Mouse (Mus musculus) MEL (cell line): ENCODE measurements around the gene Chst15. TPM values are rescaled to one million over a fixed set of nuclear protein-coding genes. Genes with fewer than 3 reads are reported as not detected.
A peak's percentile ranks its signal among the peaks of the same experiment; 100 is the strongest.

ENCODE experiments used
- DNase-seq: peaks from one replicate; pipeline ENCODE4 v3.0.0; 2011; ENCODE audit warnings: low read depth, low spot score
- H3K27ac ChIP-seq: 2 replicates; pipeline ENCODE4 v1.5.1; 2012; ENCODE audit warnings: low read depth, mild to moderate bottlenecking, control low read depth, low read length, moderate library complexity; ENCODE audit not compliant: control insufficient read depth
- H3K27me3 ChIP-seq, 2 experiments: fragments of 150-350 bp in 1 of 2; sonication (generic) in 1 of 2; 2 replicates each; pipeline ENCODE4 v1.6.1; 2012; ENCODE audit warnings: low read length in 2 of 2, mild to moderate bottlenecking in 2 of 2, improper control_type of control experiment in 1 of 2, moderate library complexity in 1 of 2; ENCODE audit not compliant: insufficient read depth in 2 of 2, control insufficient read depth in 1 of 2
- H3K36me3 ChIP-seq, 2 experiments: 2 replicates each; pipeline ENCODE4 v1.6.1; 2012 to 2014; ENCODE audit warnings: low read length in 2 of 2, improper control_type of control experiment in 1 of 2, inconsistent platforms in 1 of 2, mild to moderate bottlenecking in 1 of 2; ENCODE audit not compliant: insufficient read depth in 2 of 2, control insufficient read depth in 1 of 2
- H3K4me1 ChIP-seq, 2 experiments: fragments of 150-350 bp in 1 of 2; sonication (generic) in 1 of 2; 2 replicates each; pipeline ENCODE4 v1.6.1; 2012; ENCODE audit warnings: low read length in 2 of 2, improper control_type of control experiment in 1 of 2, mild to moderate bottlenecking in 1 of 2; ENCODE audit not compliant: insufficient read depth in 2 of 2, control insufficient read depth in 1 of 2
- H3K4me3 ChIP-seq, 2 experiments: fragments of 150-350 bp in 1 of 2; sonication (generic) in 1 of 2; 2 replicates each; pipeline ENCODE4 v1.5.1; 2012; ENCODE audit warnings: low read depth in 2 of 2, low read length in 2 of 2, mild to moderate bottlenecking in 2 of 2, moderate library complexity in 2 of 2, control low read depth in 1 of 2, improper control_type of control experiment in 1 of 2; ENCODE audit not compliant: control insufficient read depth in 1 of 2, insufficient read depth in 1 of 2
- H3K79me2 ChIP-seq: 2 replicates; pipeline ENCODE4 v1.6.1; 2012; ENCODE audit warnings: mild to moderate bottlenecking, low read length, moderate library complexity; ENCODE audit not compliant: control insufficient read depth, poor library complexity, insufficient read depth
- H3K9ac ChIP-seq: 2 replicates; pipeline ENCODE4 v1.6.1; 2012; ENCODE audit warnings: low read depth, mild to moderate bottlenecking, control low read depth, low read length, moderate library complexity; ENCODE audit not compliant: control insufficient read depth, poor library complexity, severe bottlenecking
- H3K9me3 ChIP-seq: fragments of 150-350 bp; sonication (generic); replicated peaks from 2 replicates; pipeline ENCODE4 v1.6.1; 2012; ENCODE audit warnings: mild to moderate bottlenecking, low read length, improper control_type of control experiment, moderate library complexity; ENCODE audit not compliant: insufficient read depth
- CHD2 ChIP-seq: IDR thresholded peaks from 2 replicates; pipeline ENCODE4 v1.6.1; 2011; ENCODE audit warnings: low read length, improper control_type of control experiment
- EP300 ChIP-seq, 2 experiments: IDR thresholded peaks; 2 replicates each; pipeline ENCODE4 v1.6.1; 2011; ENCODE audit warnings: improper control_type of control experiment in 2 of 2, low read length in 2 of 2, low read depth in 1 of 2, mild to moderate bottlenecking in 1 of 2
- GATA1 ChIP-seq: IDR thresholded peaks from 2 replicates; pipeline ENCODE4 v1.6.1; 2011; ENCODE audit warnings: low read depth, low read length, improper control_type of control experiment
- MXI1 ChIP-seq: IDR thresholded peaks from 2 replicates; pipeline ENCODE4 v1.6.1; 2011; ENCODE audit warnings: mild to moderate bottlenecking, low read depth, low read length, improper control_type of control experiment
- MYB ChIP-seq: IDR thresholded peaks from 2 replicates; pipeline ENCODE4 v1.6.1; 2011; ENCODE audit warnings: mild to moderate bottlenecking, low read depth, low read length, improper control_type of control experiment
- POLR2AphosphoS2 ChIP-seq: IDR thresholded peaks from 2 replicates; pipeline ENCODE4 v1.6.1; 2011; ENCODE audit warnings: low read length, improper control_type of control experiment
- RAD21 ChIP-seq: IDR thresholded peaks from 2 replicates; pipeline ENCODE4 v1.6.1; 2011; ENCODE audit warnings: mild to moderate bottlenecking, low read depth, low read length, improper control_type of control experiment
- SIN3A ChIP-seq: IDR thresholded peaks from 2 replicates; pipeline ENCODE4 v1.6.1; 2012; ENCODE audit warnings: low read length, improper control_type of control experiment, inconsistent platforms
- SMC3 ChIP-seq: IDR thresholded peaks from 2 replicates; pipeline ENCODE4 v1.6.1; 2011; ENCODE audit warnings: low read depth, low read length, improper control_type of control experiment
- TAL1 ChIP-seq: IDR thresholded peaks from 2 replicates; pipeline ENCODE4 v1.6.1; 2012; ENCODE audit warnings: mild to moderate bottlenecking, inconsistent platforms, low read length, moderate library complexity, mixed read lengths
- TBP ChIP-seq: IDR thresholded peaks from 2 replicates; pipeline ENCODE4 v1.8.0; 2011; ENCODE audit warnings: low read depth, low read length, improper control_type of control experiment
- TCF12 ChIP-seq: IDR thresholded peaks from 2 replicates; pipeline ENCODE4 v1.6.1; 2014; ENCODE audit warnings: low read depth, mild to moderate bottlenecking, inconsistent platforms, low read length, improper control_type of control experiment, moderate library complexity
- USF1 ChIP-seq: IDR thresholded peaks from 2 replicates; pipeline ENCODE4 v1.6.1; 2014; ENCODE audit warnings: low read depth, mild to moderate bottlenecking, inconsistent platforms, low read length, improper control_type of control experiment, moderate library complexity
- USF2 ChIP-seq, 2 experiments: IDR thresholded peaks; 2 replicates each; pipeline ENCODE4 v1.6.1; 2011 to 2012; ENCODE audit warnings: improper control_type of control experiment in 2 of 2, low read length in 2 of 2, borderline replicate concordance in 1 of 2, inconsistent platforms in 1 of 2, low read depth in 1 of 2, mild to moderate bottlenecking in 1 of 2; ENCODE audit not compliant: insufficient read depth in 1 of 2
- ZKSCAN1 ChIP-seq: IDR thresholded peaks from 2 replicates; pipeline ENCODE4 v1.6.1; 2012; ENCODE audit warnings: low read depth, mild to moderate bottlenecking, inconsistent platforms, low read length, improper control_type of control experiment, moderate library complexity
- ZMIZ1 ChIP-seq: IDR thresholded peaks from 2 replicates; pipeline ENCODE4 v1.6.1; 2012; ENCODE audit warnings: low read depth, mild to moderate bottlenecking, inconsistent platforms, low read length, improper control_type of control experiment, moderate library complexity
- polyA plus RNA-seq, 2 experiments: library from polyadenylated mRNA; stranded (reverse) in 1 of 2; unstranded in 1 of 2; fragments of >175 nt in 1 of 2; fragments of >200 nt in 1 of 2; gene quantifications; 2 replicates each; pipeline versions ENCODE4 v1.2.1 to v1.2.4; 2012; ENCODE audit warnings: low replicate concordance in 2 of 2, low read depth in 1 of 2; ENCODE audit not compliant: insufficient read length in 2 of 2, insufficient read depth in 1 of 2, missing spikeins in 1 of 2
- total RNA-seq: library from RNA; depleted of rRNA; stranded (reverse); fragments of 300-350 nt; gene quantifications from 2 replicates; pipeline ENCODE4 v1.2.3, GENCODE M21; 2012

Gene Chst15
- total and polyA plus RNA-seq, 3 experiments, result 14.9 to 18.1 TPM; not detected in 1

DNA sequence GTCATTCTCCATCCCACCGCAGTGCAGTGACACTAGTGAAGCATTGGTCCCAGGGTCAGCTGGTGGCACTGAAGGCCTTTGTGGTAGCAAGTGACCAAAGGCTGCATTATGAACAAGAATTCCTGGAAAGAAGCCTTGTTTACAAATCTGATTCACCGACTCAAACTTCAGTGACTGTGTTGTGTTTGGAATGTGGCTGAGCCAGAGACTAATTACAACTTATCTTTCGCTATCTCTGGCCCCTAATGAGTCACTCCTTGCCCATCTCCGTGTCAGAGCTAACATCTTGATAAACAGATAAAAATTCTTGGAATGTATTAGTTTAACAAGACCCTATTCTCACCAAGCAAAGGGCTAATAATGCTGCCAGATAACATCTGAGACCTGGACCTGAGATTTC lies 27.6 kb upstream of the Chst15 start:
- DNase-seq, result no peak
- Histone ChIP-seq H3K4me1 (peaks cover 5 to 18% of the 10 kb centered on the region in 2 experiments; a peak in 3 of 4 replicates), H3K4me3 (no peak overlapping the region), H3K9ac (no peak overlapping the region), H3K79me2 (no peaks in the 10 kb centered on the region), H3K27me3 (no peaks in the 10 kb centered on the region), H3K36me3 (peaks cover 0 to 9% of the 10 kb centered on the region in 2 experiments; a peak in 2 of 4 replicates), H3K9me3 (no peaks in the 10 kb centered on the region), H3K27ac (no peak overlapping the region)
- TF ChIP-seq ZMIZ1 (no peak), MYB (no peak), GATA1 (peak; percentile 42; the same call in 1 of the 2 replicates)

- H3K4me3 ChIP-seq, result no peak overlapping the region
- H3K36me3 ChIP-seq, result peaks cover 0 to 9% of the 10 kb centered on the region in 2 experiments; a peak in 2 of 4 replicates
- H3K9ac ChIP-seq, result no peak overlapping the region
- TF ChIP-seq TAL1 (peak; percentile 51), TCF12 (peak; percentile 85), MXI1 (no peak), GATA1 (peak; percentile 39; the same call in 1 of the 2 replicates), USF1 (no peak), EP300 (IDR thresholded peaks at IDR 0.05; ENCODE audit: low read depth in 1 of 2, low read length in 2 of 2) (peak; percentile 20 to 49; a peak in 2 of 4 replicates), SMC3 (no peak)
- TF ChIP-seq, all 39 proteins: peak for 4
- DNase-seq, result no peak
- Histone ChIP-seq H3K27ac (no peak overlapping the region), H3K79me2 (no peaks in the 10 kb centered on the region), H3K4me1 (peaks cover 5 to 18% of the 10 kb centered on the region in 2 experiments; a peak in 3 of 4 replicates), H3K9me3 (no peaks in the 10 kb centered on the region), H3K27me3 (no peaks in the 10 kb centered on the region)
Measured at GRCm38 (mm10) chr7:132343900-132344299, 26.9 kb upstream of the Chst15 start.

DNA sequence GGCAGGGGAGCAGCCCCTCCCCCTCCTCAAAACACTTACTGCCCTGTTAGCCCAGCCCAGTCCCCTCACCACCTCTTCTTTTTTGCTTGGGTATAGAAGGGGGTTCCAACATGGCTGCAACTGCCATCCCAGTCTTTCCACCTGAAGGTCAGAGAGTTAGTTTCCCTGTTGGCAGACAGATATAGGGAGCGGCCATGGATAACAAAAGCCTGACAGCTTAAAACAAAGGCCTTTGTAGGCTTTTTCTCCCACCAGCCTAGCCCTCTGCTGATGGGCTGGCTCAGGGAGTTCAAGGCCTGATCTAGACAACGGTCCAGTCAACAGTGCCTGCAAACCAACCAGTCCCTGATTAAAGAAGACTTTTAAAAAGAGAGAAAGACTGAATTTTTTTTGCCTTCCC lies 26.1 kb upstream of the Chst15 start:
- Histone ChIP-seq H3K9ac (no peak overlapping the region), H3K4me1 (peaks cover 5 to 18% of the 10 kb centered on the region in 2 experiments; a peak in 3 of 4 replicates), H3K36me3 (peaks cover 0 to 9% of the 10 kb centered on the region in 2 experiments; a peak in 2 of 4 replicates), H3K9me3 (no peaks in the 10 kb centered on the region), H3K4me3 (no peak overlapping the region), H3K79me2 (no peaks in the 10 kb centered on the region), H3K27ac (no peak overlapping the region), H3K27me3 (no peaks in the 10 kb centered on the region)
- DNase-seq, result no peak
- TF ChIP-seq POLR2AphosphoS2, result no peak
- no peak for TF ChIP-seq GATA1
- TF ChIP-seq USF1, result no peak
- TF ChIP-seq TBP, result no peak
- no peak for TF ChIP-seq CHD2
- no peak for TF ChIP-seq ZKSCAN1
- no peak for TF ChIP-seq RAD21
- no peak for TF ChIP-seq USF2 (IDR thresholded peaks at IDR 0.05; ENCODE audit: borderline replicate concordance in 1 of 2, insufficient read depth in 1 of 2, low read depth in 1 of 2, low read length in 2 of 2)
- no peak for TF ChIP-seq SIN3A
